Mouse (Mus musculus) hindbrain, embryonic 12.5 days (tissue): Measurements from ENCODE around the gene Ihh. TPM values are rescaled to one million over a fixed set of nuclear protein-coding genes. Genes with fewer than 3 reads are reported as not detected.

Experiments
- ATAC-seq: fragments of 200-750 bp; cut with Nextera tagmentation; 2 replicates; pipeline ENCODE4 v1.8.0; 2017; ENCODE audit warnings: moderate TSS enrichment; ENCODE audit not compliant: low FRiP score
- H3K27ac ChIP-seq: fragments of 300-500 bp; sonication (generic); 2 replicates; pipeline ENCODE4 v1.5.1; 2016; ENCODE audit warnings: mild to moderate bottlenecking
- H3K27me3 ChIP-seq: fragments of 300-500 bp; sonication (generic); 2 replicates; pipeline ENCODE4 v1.6.1; 2016; ENCODE audit warnings: mild to moderate bottlenecking
- H3K36me3 ChIP-seq: fragments of 300-500 bp; sonication (generic); 2 replicates; pipeline ENCODE4 v1.6.1; 2016; ENCODE audit warnings: mild to moderate bottlenecking
- H3K4me1 ChIP-seq: fragments of 300-500 bp; sonication (generic); 2 replicates; pipeline ENCODE4 v1.6.1; 2016
- H3K4me2 ChIP-seq: fragments of 300-500 bp; sonication (generic); replicated peaks from 2 replicates; pipeline ENCODE4 v1.6.1; 2016; ENCODE audit warnings: mild to moderate bottlenecking
- H3K4me3 ChIP-seq: fragments of 300-500 bp; sonication (generic); 2 replicates; pipeline ENCODE4 v1.5.1; 2016; ENCODE audit warnings: mild to moderate bottlenecking
- H3K9ac ChIP-seq: fragments of 300-500 bp; sonication (generic); 2 replicates; pipeline ENCODE4 v1.6.1; 2016; ENCODE audit warnings: mild to moderate bottlenecking, moderate library complexity
- H3K9me3 ChIP-seq: fragments of 300-500 bp; sonication (generic); replicated peaks from 2 replicates; pipeline ENCODE4 v1.6.1; 2016; ENCODE audit warnings: mild to moderate bottlenecking
- WGBS: fragments of 180-500 bp; shearing (Covaris S2); methylation state at CpG from one replicate; pipeline ENCODE4 v1.1.7; 2016; 5-methylcytosine and 5-hydroxymethylcytosine counted together
- polyA plus RNA-seq: library from polyadenylated mRNA; unstranded; fragments of >200 nt; fragmentation: Nextera tagmentation; extraction: Ambion mirVana; gene quantifications from 2 replicates; pipeline ENCODE4 v1.2.1, GENCODE M21; 2016

Gene Ihh
- polyA plus RNA-seq, 1 experiment from 2014 or later = 0.14 TPM

DNA sequence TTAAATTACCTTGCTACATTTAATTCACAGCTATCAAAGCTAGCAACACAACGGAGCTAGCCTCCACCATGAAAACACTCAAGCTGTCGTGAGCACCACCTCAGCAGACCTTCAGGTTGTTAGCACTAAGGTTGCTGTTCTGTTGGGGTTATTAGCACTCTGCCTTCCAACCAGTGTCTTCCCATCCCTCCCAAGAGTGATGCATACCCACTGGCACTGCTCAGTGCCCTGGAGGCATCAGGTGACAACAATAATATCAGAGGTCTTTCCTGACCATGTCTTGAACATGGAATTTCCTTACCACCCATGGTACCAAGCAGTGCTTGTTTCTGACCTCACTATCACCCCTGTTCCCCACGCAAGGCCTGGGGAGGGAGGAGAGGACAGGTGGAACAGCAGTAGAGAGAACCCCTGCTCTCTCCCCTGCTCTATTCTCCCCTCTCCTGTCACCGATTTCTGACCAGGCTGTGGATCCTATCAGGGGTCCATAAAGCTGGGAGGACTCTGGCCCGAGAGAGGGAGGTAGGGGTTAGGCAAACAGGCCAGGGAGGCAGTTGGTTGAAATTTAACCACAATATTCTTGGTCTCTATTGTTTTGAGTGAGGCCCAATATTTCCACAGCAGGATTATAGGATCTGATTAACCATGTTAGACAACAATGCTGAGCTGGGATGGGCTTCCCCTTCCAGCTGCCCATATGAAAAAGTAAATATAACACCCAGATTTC lies 10.8 kb upstream of the Ihh start:
- Histone ChIP-seq H3K9me3 (no peaks in the 10 kb centered on the region), H3K4me2 (no peak overlapping the region), H3K9ac (no peak overlapping the region), H3K27me3 (peaks cover 16% of the 10 kb centered on the region; the same call in 1 of the 2 replicates), H3K4me1 (peaks cover 6% of the 10 kb centered on the region; the same call in 1 of the 2 replicates), H3K27ac (no peak overlapping the region), H3K36me3 (no peaks in the 10 kb centered on the region), H3K4me3 (no peak overlapping the region)
- 76% methylated on average over 5 of the region's 5 CpGs for WGBS
- ATAC-seq = no peak

DNA sequence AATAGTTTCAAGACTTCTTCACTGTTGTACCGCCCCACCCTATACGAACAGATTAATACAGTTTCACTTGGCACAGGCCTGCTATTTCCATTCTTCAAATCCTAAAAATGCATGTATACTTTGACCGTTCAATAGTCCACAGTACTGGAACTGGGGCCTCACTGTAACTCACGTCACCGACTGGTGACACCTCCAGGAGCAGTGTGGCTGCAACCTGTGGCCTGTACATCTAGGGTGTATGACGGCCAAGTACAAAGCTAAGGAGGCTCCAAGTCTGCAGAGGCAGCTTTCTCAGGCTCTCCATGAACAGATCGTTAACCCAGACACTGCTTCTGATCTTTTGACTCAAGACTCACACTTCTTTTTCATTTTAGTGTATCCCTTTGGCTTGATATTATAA lies 10.2 kb upstream of the Ihh start:
- Histone ChIP-seq H3K4me1 (peaks cover 6% of the 10 kb centered on the region; the same call in 1 of the 2 replicates), H3K27ac (no peak overlapping the region), H3K4me3 (no peak overlapping the region), H3K36me3 (no peaks in the 10 kb centered on the region), H3K27me3 (peaks cover 21% of the 10 kb centered on the region), H3K9ac (no peak overlapping the region), H3K9me3 (no peaks in the 10 kb centered on the region), H3K4me2 (no peak overlapping the region)
- no peak for ATAC-seq
- 93% methylated on average over 7 of the region's 7 CpGs for WGBS

DNA sequence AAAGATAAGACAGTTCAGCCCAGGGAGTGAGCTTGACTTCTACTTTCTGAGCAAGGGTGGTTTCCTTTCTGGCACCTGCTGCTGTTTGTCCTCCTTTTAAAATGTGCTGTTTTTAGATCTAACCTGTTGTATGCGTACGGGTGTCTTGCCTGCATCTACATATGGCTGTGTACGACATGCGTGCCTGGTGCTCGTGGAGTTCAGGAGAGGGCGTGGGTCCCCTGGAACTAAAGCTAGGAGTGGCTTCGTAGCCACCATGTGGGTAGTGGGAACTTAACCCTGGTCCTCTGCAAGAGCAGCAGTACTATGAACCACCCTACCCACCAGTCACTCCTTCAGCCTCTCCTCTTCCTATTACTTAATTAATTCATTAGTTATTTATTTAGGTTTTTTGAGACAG lies 8.6 kb upstream of the Ihh start:
- H3K4me3 ChIP-seq = no peak overlapping the region
- H3K27ac ChIP-seq = no peak overlapping the region
- H3K9me3 ChIP-seq = no peaks in the 10 kb centered on the region
- no peaks in the 10 kb centered on the region for H3K36me3 ChIP-seq
- no peak overlapping the region for H3K4me2 ChIP-seq
- WGBS = 98% methylated on average over 7 of the region's 7 CpGs
- H3K9ac ChIP-seq = no peak overlapping the region
- H3K4me1 ChIP-seq = peaks cover 6% of the 10 kb centered on the region; the same call in 1 of the 2 replicates
- peaks cover 31% of the 10 kb centered on the region for H3K27me3 ChIP-seq
- ATAC-seq = no peak

DNA sequence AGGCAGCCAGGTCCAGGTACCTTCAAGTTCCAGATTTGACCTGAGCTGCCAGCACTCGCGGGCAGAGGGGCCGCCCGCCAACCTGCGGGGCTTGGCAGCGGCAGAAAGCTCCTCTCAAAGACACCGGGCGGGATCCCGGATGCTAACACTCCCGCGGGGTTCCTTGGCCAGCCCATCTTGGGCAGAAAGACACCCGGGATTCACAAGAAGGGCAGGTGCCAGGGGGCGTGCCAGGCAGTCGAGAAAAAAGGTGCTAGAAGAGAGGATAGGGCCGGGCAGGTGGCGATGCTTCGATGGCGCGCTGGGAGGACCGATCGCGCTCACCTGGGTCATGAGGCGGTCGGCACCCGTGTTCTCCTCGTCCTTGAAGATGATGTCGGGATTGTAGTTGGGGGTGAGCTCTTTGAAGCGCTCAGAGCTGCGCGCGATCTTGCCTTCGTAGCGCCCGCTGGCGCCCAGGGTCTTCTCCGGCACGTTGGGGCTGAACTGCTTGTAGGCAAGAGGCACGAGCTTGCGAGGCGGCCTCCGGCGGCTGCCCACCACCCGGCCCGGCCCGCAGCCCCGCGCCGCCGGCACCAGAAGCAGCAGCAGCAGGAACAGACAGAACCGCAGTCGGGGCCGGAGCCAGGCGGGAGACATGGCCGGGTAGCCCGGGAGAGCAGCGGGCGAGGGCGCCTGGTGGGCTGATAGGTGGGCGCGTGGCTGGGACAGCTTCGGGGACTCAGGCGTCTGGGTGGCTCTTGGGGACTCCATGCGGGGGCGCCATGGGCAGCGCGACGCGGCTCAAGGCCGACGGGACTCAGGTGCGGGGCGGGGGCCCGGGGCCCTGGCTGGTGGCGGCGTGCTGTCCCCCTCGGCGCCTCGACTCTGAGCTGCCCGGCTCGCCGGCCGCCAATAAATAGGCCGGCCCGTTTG lies 639 bp downstream of the Ihh start:
- ATAC-seq = no peak
- H3K36me3 ChIP-seq = no peaks in the 10 kb centered on the region
- H3K9ac ChIP-seq = peak overlapping the region; percentile 43
- H3K27ac ChIP-seq = no peak overlapping the region
- peak overlapping the region; percentile 58 for H3K4me2 ChIP-seq
- H3K27me3 ChIP-seq = peaks cover 98% of the 10 kb centered on the region
- no peaks in the 10 kb centered on the region for H3K9me3 ChIP-seq
- peak overlapping the region; percentile 37 for H3K4me3 ChIP-seq
- H3K4me1 ChIP-seq = peaks cover 32% of the 10 kb centered on the region
- WGBS = 1% methylated on average over 77 of the region's 84 CpGs

DNA sequence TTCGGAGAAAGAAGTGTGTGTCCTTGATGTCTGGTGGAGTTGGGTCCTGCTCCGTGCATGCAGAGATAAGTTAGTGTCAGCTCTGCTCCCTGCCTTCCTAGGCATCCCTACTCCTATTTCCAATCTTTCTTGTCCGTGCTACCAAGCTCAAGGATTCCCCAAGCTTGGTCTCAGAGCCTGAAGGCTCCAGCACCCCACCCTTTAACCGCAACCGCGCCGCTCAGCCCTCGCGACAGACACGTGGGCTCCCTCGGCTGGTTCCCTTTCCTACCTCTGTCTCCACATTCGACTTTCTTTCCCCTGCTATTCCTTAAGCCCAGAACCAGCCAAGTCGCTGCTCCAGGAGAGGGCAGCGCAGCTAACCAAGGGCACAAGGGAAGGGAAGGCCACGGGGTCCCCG lies 1.4 kb downstream of the Ihh start:
- WGBS = 2% methylated on average over 16 of the region's 16 CpGs
- Histone ChIP-seq H3K4me1 (peaks cover 32% of the 10 kb centered on the region), H3K4me3 (peak overlapping the region; percentile 37; the same call in 1 of the 2 replicates), H3K27me3 (peaks cover 100% of the 10 kb centered on the region), H3K9me3 (no peaks in the 10 kb centered on the region), H3K36me3 (no peaks in the 10 kb centered on the region), H3K4me2 (peak overlapping the region; percentile 58; the same call in 1 of the 2 replicates), H3K27ac (no peak overlapping the region), H3K9ac (no peak overlapping the region)
- no peak for ATAC-seq

DNA sequence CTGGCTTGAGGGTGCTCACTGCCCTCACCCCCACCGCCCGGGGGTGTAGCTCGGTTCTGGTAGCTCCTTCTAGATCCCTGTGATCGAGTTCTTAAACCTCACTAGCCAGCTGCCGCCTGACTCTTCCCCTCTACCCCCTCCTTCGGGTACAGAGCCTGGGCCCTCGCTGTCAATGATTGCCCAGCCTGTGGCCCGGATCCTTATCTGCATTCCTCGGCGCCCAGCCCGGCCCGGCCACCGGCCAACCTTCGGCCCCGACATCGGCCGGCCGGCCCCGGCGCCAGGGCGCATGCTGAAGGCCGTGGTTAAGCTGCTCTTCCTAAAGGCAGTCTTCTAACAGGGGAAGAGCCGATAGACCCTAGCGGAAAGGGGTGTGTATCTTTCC lies 1.8 kb downstream of the Ihh start:
- no peak overlapping the region for H3K27ac ChIP-seq
- ATAC-seq = 0 out of 2 replicates have a peak, but pooled peaks have one; percentile 18
- H3K36me3 ChIP-seq = no peaks in the 10 kb centered on the region
- H3K4me2 ChIP-seq = no peak overlapping the region
- 4% methylated on average over 24 of the region's 24 CpGs for WGBS
- peaks cover 32% of the 10 kb centered on the region for H3K4me1 ChIP-seq
- H3K4me3 ChIP-seq = no peak overlapping the region
- H3K9ac ChIP-seq = no peak overlapping the region
- H3K9me3 ChIP-seq = no peaks in the 10 kb centered on the region
- peaks cover 100% of the 10 kb centered on the region for H3K27me3 ChIP-seq

DNA sequence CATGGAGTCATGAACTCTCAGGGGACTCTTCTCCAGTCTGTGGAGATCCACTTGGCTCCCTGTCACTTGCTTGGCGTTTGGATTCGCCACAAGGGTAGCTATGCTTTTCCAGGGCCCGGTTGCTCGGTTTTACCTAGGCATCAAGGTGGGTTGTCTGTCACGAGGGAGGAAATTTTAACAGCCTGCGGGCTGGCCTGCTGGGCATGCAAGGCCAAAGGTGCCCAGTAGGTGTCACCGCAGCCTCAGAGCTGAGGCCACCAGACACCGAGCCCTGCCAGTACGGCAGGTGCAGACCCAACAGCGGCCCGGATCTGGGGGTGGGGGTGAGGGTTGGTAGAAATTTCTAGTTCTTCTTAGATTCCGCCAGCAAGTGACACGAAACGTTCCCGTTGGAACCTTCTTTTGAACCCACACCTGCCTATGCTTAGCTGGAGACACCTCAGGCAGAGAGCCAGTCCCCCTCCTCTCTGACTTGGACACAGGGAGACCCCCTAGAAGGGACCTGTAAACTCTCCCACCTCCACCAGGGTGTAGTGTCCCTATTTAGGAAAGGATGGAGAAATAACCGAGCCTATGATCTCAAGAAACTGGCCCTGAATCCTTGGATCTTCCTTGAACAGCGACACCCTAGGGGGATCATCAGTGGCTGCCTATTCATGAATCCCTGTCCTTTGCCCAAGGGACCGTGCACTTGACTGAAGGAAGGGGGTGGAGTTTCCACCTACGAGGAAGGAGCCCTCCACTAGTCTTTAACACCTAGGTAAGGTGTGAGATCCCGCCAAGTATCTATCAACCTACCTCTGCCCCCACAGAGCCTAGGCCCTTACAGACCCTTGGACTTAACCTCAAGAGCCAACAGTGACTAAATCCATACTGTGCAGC lies 2.4 kb downstream of the Ihh start:
- WGBS = 4% methylated on average over 20 of the region's 20 CpGs
- ATAC-seq = peak; percentile 58
- no peak overlapping the region for H3K4me3 ChIP-seq
- H3K9me3 ChIP-seq = no peaks in the 10 kb centered on the region
- no peak overlapping the region for H3K9ac ChIP-seq
- peaks cover 94% of the 10 kb centered on the region for H3K27me3 ChIP-seq
- H3K4me2 ChIP-seq = 0 out of 2 replicates have a peak overlapping the region, but pooled peaks have one; percentile 52
- no peaks in the 10 kb centered on the region for H3K36me3 ChIP-seq
- H3K4me1 ChIP-seq = peaks cover 32% of the 10 kb centered on the region
- no peak overlapping the region for H3K27ac ChIP-seq

DNA sequence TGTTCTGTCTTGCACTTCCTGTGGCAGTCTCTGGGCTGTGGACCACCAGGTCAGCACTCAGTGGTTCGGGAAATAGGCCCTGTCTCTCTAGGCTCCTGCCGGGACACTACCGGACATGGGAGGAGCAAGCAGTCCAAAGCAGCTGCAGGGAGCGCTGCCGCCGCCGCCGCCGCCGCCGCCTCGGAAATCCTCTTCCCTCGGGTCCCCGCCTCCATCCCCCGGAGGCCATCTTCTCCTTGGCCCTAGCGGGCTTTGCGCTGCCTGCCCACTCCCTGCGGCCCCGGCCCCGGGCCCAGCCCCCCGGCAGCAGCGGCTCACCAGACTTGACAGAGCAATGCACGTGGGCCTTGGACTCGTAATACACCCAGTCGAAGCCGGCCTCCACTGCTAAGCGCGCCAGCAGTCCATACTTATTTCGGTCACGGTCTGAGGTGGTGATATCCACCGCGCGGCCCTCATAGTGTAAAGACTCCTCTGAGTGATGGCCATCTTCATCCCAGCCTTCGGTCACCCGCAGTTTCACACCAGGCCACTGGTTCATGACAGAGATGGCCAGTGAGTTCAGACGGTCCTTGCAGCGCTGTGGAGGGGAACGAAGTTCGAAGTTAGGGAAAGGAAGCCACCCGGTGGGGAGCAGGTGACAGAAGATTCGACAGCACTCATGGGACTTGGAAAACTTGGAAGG lies 3.3 kb downstream of the Ihh start:
- H3K9ac ChIP-seq = peak overlapping the region; percentile 56; the same call in 1 of the 2 replicates
- H3K4me1 ChIP-seq = peaks cover 32% of the 10 kb centered on the region
- H3K4me3 ChIP-seq = peak overlapping the region; percentile 33
- no peak for ATAC-seq
- peak overlapping the region; percentile 52 for H3K4me2 ChIP-seq
- H3K36me3 ChIP-seq = no peaks in the 10 kb centered on the region
- H3K27ac ChIP-seq = no peak overlapping the region
- H3K9me3 ChIP-seq = no peaks in the 10 kb centered on the region
- peaks cover 86% of the 10 kb centered on the region for H3K27me3 ChIP-seq
- 2% methylated on average over 40 of the region's 41 CpGs for WGBS

DNA sequence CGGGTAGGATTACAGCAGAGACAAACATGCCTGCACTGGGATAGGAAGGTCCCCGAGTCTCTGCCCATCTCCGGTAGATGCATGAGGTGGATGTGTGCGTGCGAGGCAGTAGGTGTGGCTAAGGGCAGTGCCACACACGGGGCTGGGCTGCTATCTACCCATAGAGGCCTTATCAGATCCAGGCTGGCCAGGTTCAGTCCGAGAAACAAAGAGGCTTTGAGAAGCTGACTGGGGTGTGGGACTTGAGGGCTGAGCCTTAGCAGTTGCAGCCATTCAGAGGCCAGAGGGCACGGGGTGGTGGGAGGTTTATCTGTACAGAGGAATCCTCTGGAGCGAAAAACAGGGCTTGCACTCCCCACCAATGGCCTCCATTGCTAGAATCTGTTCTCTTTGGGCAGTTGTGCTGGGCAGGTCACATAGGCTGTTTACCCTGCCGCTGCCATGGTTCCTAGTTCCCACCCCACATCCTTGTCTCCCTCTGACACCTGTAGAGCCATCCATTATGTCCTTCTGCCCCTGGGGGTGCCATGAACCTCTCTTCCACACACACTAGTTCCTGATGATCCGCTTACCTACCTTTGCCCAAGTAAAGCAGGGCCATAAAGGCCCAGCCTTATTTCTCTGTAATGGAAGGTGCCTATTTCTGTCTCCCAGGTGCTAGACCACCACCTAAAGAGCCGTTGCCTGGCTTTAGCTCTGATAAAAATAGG lies 9.7 kb downstream of the Ihh start:
- ATAC-seq = no peak
- H3K4me2 ChIP-seq = no peak overlapping the region
- H3K4me3 ChIP-seq = no peak overlapping the region
- H3K4me1 ChIP-seq = no peaks in the 10 kb centered on the region
- no peaks in the 10 kb centered on the region for H3K9me3 ChIP-seq
- WGBS = 58% methylated on average over 12 of the region's 12 CpGs
- H3K36me3 ChIP-seq = no peaks in the 10 kb centered on the region
- H3K27me3 ChIP-seq = peaks cover 68% of the 10 kb centered on the region
- H3K9ac ChIP-seq = no peak overlapping the region
- no peak overlapping the region for H3K27ac ChIP-seq

DNA sequence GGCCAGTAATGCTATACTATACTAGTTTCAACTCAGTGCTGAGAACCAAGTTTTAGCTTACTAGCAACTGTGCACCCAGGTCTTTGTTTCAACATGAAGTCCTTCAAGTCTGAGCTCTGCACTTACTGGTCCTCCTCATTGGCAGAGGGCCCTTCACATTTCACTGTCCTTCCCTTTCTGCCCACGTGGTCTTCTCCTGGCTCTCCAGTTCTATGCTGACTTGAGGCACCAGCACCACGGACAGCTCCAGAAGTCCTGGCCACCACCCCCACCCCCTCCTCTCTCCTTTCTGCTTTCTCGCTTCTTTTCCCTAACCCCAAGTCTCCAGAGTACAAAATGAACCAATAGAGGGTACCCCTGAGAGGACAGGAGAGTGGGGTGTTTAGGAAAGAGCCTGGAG lies 11.7 kb downstream of the Ihh start:
- no peak overlapping the region for H3K4me2 ChIP-seq
- no peak overlapping the region for H3K4me3 ChIP-seq
- ATAC-seq = no peak
- H3K9me3 ChIP-seq = no peaks in the 10 kb centered on the region
- H3K27ac ChIP-seq = no peak overlapping the region
- no peak overlapping the region for H3K9ac ChIP-seq
- H3K4me1 ChIP-seq = no peaks in the 10 kb centered on the region
- peaks cover 56% of the 10 kb centered on the region for H3K27me3 ChIP-seq
- H3K36me3 ChIP-seq = no peaks in the 10 kb centered on the region
- 6% methylated on average over 3 of the region's 3 CpGs for WGBS

DNA sequence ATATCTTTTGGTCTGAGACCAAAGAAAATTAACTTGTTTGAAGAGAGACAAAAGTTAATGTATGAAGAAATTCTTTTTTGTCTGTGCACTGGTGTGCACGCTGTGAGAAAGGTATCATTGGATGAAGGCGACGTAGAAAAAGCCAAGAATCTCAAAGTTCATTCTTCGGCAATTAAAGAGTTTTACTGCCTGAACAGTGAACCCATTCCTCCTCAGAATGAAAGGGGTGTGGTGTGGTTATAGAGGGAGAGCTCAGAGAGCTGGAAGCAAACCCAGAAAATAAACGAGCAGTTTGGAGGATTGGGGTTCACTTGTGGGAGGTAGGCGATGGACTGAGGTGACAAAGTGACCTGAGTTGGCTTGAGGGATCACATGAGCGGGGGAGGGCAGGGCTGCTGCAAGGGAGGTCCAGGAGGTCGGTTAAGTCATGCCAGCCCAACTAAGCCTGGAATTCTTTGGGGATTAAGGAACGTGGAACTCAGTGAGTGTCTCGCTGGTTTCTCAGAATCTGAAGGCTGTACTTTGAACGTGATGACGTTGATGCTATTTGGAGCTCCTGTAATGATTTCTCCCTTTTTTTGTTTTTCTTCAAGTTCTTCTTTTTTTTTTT lies 15.1 kb downstream of the Ihh start:
- Histone ChIP-seq H3K4me2 (no peak overlapping the region), H3K36me3 (no peaks in the 10 kb centered on the region), H3K27me3 (peaks cover 61% of the 10 kb centered on the region), H3K9ac (no peak overlapping the region), H3K9me3 (no peaks in the 10 kb centered on the region), H3K27ac (no peak overlapping the region), H3K4me3 (no peak overlapping the region), H3K4me1 (no peaks in the 10 kb centered on the region)
- 51% methylated on average over 12 of the region's 12 CpGs for WGBS
- ATAC-seq = no peak
